16 mouse cellular contexts compared by ENCODE assay signal in the genomic region with DNA sequence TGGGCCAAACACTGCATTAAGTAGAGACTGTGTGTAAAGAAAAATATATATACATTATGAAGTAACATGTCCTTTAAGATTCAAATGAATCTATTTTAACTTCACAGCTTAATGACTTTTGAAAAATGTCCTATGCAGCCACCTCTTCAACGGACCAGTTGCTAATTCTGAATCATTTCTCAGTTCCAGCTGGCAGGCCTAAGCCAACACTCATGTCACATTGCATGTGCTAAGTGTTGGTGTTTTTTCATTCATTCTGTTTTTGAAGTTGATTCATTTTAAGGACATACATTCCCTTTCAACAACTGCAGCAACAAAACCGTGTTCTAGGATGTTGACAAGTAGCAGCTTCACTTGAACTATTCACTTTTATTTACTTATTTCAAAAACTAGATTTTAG.
"Had no signal": no experiment of that assay in that cellular context is flagged by ENCODE, and none has a peak within 500 bp of the region (broad histone marks: within the 10 kb centered on the region; RNA-seq: fewer than 3 reads in every experiment).

No protein-coding gene starts in this region.

- DNase-seq: liver, postnatal 0 days; lung, postnatal 14 days; lung, postnatal 36 days; right cerebral cortex, postnatal 14 days; thymus, adult 2 months; thymus, postnatal 25 days; thymus, postnatal 4 days had no signal

- H3K27ac ChIP-seq: liver, embryonic 15.5 days; macrophage; midbrain, embryonic 13.5 days; midbrain, embryonic 15.5 days; neural tube, embryonic 12.5 days; stomach, embryonic 15.5 days; stomach, postnatal 0 days had no signal

- H3K9me3 ChIP-seq: liver, embryonic 15.5 days; megakaryocyte, embryonic 14.5 days; midbrain, embryonic 13.5 days; midbrain, embryonic 15.5 days; neural tube, embryonic 12.5 days; stomach, embryonic 15.5 days had no signal

- H3K36me3 ChIP-seq: liver, embryonic 15.5 days; midbrain, embryonic 13.5 days; midbrain, embryonic 15.5 days; neural tube, embryonic 12.5 days; stomach, embryonic 15.5 days had no signal

- ATAC-seq: liver, postnatal 0 days; midbrain, embryonic 13.5 days; midbrain, embryonic 15.5 days had no signal

- H3K4me3 ChIP-seq: liver, embryonic 15.5 days; megakaryocyte, embryonic 14.5 days; midbrain, embryonic 13.5 days; midbrain, embryonic 15.5 days; neural tube, embryonic 12.5 days; stomach, embryonic 15.5 days had no signal

- H3K27me3 ChIP-seq: liver, embryonic 15.5 days; megakaryocyte, embryonic 14.5 days; midbrain, embryonic 15.5 days; neural tube, embryonic 12.5 days; stomach, embryonic 15.5 days had no signal

- H3K4me1 ChIP-seq: liver, embryonic 15.5 days; megakaryocyte, embryonic 14.5 days had no signal

- H3K4me2 ChIP-seq: liver, embryonic 15.5 days; midbrain, embryonic 11.5 days; midbrain, embryonic 13.5 days; midbrain, embryonic 15.5 days; neural tube, embryonic 12.5 days; stomach, embryonic 15.5 days had no signal

- H3K9ac ChIP-seq: liver, embryonic 15.5 days; liver, postnatal 0 days; midbrain, embryonic 13.5 days; midbrain, embryonic 15.5 days; neural tube, embryonic 12.5 days; stomach, embryonic 15.5 days had no signal
